Mouse (Mus musculus): ENCODE measurements at regions not wholly inside any gene's neighbourhood (a gene's known extent, or its start where the extent isn't known, plus 50 kb on each side); places are given as distances from the start of the nearest gene placed in this dataset.

DNA sequence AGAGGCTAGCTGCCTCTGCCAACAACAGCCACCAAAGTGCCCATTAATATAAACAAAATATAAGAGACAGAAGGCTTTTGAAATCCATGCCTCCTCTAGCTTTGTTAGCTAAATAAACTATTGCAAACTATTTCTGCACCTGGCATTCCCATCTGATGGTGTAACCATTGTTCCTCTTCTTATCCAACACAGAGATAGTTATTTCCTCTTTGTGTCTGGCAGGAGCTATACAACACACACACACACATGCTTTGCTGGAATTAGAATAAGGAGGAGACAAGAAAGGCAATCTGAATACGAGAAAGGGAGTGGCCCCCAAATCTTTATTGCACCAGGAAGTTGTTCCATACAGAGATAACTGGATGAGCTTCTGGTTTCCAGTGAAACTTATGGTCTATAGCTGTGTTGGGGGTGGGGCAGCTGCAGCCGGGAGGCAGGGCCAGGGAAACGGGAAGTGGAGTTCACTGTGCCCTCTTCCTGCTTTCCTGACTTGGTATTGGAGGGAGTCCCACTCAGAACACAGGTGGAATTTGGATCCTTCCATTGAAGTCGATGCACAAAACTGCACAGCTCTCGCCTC lies 64.0 kb upstream of the Zdhhc17 start:
- peak; percentile 25 for DNase-seq

DNA sequence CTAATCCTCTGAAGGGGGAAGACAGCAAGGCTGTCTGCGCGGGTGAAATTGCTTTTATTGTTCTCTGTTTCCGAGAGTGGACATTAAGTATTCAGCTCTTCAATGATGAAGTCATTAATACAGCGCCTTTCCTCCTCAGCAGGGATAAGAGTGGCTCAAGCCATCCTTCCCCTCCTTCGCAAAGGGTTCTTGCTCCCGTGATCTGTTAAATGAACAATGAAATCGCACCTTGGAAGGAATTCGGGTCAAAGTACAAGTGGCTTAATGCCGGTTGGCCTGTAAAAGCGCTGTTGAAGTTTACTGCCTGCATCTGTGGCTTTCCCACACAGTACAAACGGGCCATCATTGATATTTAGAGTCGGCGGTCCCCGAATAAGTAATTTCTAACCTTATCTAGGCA lies 63.3 kb upstream of the Zdhhc17 start:
- DNase-seq, result no peak

DNA sequence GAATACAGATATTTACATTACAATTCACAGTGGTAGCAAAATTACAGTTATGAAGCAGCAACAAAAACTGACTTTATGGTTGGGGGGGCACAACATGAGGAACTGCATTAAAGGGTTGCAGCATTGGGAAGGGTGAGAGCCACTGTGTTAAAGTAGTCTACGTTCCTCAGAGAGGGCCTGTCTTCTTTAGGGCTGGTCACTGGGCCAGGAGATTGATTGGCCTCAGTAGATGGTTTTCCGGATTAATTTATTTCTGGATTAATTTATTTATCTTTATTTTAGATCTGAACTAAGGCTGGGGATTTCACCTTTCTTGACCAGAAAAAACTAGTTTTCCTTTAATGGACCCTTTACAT lies 62.6 kb upstream of the Zdhhc17 start:
- no peak for DNase-seq

DNA sequence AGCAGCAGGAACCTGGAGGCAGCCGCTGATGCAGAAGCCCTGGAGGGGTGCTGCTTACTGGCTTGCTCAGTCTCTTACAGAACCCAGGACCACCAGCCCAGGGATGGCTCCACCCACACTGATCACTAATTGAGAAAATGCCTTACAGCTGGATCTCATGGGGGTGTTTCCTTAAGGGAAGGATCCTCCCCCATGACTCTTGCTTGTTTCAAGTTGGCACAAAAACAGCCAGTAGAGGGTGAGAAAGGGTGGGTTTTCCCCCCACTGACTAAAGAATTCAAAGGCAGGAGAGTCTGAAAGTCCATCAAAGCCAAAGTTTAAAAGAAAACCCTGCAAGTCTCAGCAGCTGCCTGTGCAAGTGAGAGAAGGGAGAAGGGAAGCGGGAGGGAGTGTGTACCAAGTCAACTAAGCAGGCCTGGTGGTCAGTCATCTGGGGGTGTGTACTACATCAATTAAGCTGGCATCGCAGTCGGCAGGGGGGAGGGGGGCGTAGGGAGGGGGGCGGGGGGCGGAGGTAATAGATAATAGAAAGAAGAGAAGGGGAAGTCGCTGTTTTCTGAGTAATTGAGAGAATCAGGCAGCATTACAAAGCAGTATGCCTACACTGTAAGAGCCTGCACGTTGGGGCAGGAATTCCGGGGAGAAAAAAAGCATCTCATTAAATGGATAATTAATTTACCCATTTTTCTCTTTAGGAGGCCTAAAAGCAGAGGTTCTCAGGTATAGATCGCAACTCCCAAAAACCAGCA lies 62.0 kb upstream of the Zdhhc17 start:
- DNase-seq, result no peak

DNA sequence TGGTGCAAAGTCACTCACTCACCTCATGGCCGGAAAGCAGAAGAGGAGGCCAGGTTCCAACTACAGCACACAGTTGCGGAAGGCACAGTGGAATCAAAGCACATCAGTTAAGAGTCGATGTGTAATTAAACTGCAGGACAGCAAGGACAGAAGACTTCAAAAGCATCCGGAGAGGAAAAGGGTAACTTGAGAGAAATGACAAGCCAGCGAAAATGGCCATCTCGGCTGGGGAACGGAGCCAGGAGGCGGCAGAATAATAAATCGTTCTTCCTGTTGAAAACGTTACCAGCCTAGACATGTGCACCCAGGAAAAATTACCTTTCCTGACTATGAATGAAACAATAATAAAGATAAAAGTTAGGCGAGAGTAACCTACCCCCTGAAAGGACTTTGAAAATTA lies 56.2 kb upstream of the Zdhhc17 start:
- DNase-seq, result no peak

DNA sequence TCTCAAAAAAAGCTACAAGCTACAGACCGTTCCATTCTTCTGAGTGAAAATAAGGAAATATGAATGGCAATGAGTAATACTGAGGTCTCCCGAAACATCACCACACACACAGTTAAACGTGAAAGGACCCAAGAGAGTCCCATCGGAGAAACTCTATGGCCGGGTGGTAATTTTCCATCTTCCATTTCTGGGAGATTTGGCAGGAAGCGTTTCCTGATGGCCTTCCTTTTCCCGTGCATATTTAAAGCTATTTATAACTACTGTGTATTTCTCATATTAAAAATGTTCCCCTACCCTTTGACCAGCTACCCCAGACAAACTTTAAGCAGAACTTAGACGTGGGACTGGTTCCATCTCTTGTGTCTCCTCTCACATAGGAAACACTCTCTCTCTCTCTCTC lies 50.7 kb upstream of the Zdhhc17 start:
- no peak for DNase-seq
